Mouse (Mus musculus) kidney, adult 2 months (tissue): ENCODE data around the gene Hexb.

Experiments
- CTCF ChIP-seq: fragments of 200-500 bp; conservative IDR thresholded peaks from 2 replicates; pipeline ENCODE4 v1.5.1; 2011; ENCODE audit warnings: low read depth, mild to moderate bottlenecking, control low read depth, low read length, moderate library complexity, mixed read lengths; ENCODE audit not compliant: insufficient read depth, insufficient read length
- POLR2A ChIP-seq: fragments of 200-500 bp; IDR thresholded peaks from one replicate; pipeline ENCODE4 v1.6.1; 2011; ENCODE audit warnings: low read depth, low read length, control low read depth

DNA sequence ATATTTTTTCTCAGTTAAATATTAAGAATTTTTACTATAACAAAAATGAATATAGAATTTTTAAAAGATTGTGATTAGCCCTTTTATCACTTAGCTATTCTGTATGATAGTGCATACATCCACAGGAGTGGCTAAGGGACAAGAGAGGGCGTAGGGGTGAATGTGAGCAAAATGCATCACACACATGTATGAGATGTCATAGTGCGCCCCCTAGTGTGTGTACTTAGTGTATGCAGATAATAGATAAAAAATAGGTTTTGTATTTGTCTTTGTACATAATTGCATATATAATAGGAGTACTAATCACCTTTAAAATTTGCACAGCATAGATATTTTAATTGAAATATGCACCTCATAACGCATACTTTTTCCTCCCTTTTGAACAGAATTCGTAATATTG lies 52.3 kb downstream of the Hexb start:
- no peak for TF ChIP-seq POLR2A
- peak; percentile 46 for TF ChIP-seq CTCF
